Mouse (Mus musculus) T-helper 2 cell (primary cell): ENCODE measurements around the gene Sept9.

Experiments
- in situ Hi-C: fragments of 300-600 bp; cut with MboI, MseI; formaldehyde crosslinking; loops from one replicate; pipeline ENCODE4 v1.15.1; 2025; ENCODE audit warnings: high pct_unique_total_duplicates

Gene Sept9

GRCm38 (mm10) chr11:117221182-117221581, 21.7 kb downstream of the Sept9 start:
- in situ Hi-C loops, result no loop called here

DNA sequence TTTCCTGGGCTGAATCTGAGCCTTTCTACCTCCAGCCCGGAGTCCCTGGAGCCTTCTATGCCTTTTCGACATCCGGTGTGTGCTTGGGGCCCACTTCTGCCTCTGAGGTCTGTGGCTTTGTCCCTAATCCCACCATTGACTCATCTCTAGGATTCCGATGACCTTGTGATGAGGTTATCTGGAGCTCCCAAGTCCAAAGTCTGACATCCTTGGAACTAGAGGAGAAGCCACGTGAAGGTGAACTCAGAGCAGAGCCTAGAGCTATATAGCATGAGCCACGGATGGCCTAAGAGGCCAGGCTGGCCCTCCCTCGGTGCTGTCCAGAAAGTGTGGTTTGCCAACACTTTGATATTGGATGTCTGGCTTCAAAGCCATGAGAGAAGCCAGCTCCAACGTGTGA, 23.4 kb downstream of the Sept9 start:
- in situ Hi-C loops, result no loop called here

- in situ Hi-C loops, result no loop called here
Measured at GRCm38 (mm10) chr11:117224804-117225203, 25.3 kb downstream of the Sept9 start.

GRCm38 (mm10) chr11:117225531-117226213, 26.2 kb downstream of the Sept9 start:
- in situ Hi-C loops, result no loop called here

DNA sequence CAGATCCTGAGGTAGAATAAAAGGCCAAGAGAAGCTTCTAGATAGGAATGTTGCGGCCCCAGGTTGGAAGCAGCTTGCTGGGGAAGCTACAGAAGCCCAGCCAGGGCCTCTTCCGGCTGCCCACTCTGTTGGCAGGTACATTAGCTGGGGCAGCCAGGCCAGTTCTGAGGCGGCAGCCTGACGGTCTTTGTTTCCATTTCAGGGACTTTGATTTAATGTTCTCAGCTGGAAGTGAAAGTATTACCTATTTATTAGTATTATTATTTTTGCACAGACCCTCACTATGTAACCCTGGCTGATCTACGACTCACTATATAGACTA, 26.7 kb downstream of the Sept9 start:
- in situ Hi-C loops, result no loop called here

GRCm38 (mm10) chr11:117228139-117228538, 28.7 kb downstream of the Sept9 start:
- in situ Hi-C loops, result no loop called here

GRCm38 (mm10) chr11:117231551-117231950, 32.1 kb downstream of the Sept9 start:
- in situ Hi-C loops, result loop anchor here (5.0 kb wide), 2 partner anchors 46 to 126 kb away; no protein-coding TSS in a partner anchor

GRCm38 (mm10) chr11:117232032-117232431, 32.6 kb downstream of the Sept9 start:
- in situ Hi-C loops, result loop anchor here (5.0 kb wide), 2 partner anchors 45 to 125 kb away; no protein-coding TSS in a partner anchor

DNA sequence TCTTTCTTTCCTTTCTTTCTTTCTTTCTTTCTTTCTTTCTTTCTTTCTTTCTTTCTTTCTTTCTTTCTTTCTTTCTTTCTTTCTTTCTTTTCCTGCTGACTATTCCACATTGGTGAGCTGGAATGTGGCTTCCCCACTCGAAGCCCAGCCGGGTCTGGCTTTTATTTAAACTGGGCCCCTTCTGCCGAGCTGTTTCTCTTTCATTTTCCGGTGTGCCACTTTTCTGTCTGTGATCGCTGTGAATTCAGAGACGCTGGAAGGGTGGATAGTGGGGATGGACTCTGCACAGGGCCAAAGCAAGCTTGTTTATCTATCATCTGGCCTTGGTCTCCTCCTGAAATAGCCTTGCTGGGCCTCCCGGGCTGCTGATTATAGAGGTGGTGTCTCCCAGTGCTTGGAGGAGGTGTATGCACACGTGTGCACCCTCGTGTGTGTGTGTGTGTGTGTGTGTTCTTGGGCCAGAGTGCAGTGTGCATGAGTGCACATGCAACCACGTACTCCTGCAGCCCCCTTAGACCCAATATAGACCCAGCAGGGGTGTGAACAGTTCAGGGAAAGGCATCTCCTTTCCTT, 33.5 kb downstream of the Sept9 start:
- in situ Hi-C loops, result loop anchor here (5.0 kb wide), 2 partner anchors 44 to 124 kb away; no protein-coding TSS in a partner anchor

GRCm38 (mm10) chr11:117233818-117234217, 34.4 kb downstream of the Sept9 start:
- in situ Hi-C loops, result loop anchor here (5.0 kb wide), 2 partner anchors 43 to 123 kb away; no protein-coding TSS in a partner anchor

GRCm38 (mm10) chr11:117235086-117235897, 35.8 kb downstream of the Sept9 start:
- in situ Hi-C loops, result no loop called here

GRCm38 (mm10) chr11:117235898-117236459, 36.5 kb downstream of the Sept9 start:
- in situ Hi-C loops, result no loop called here

DNA sequence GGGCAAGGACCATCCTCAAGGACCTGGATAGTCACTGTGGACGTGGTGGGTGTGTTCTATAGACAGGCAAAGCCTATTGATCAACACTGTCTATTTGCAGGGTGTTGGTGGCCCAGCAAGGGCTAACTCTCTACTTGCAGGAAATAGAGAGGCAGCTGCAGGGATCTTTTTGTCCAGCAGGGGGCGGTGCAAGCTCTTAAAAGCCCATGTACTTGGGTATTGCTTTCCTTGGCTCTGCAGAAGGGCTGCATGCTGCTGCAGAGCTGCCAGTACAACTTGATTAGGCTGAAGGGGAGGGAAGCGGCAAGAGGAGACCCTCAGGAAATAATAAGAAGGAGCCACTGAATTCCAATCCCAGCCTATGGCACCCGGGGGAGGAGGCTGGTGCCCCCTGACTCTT, 38.7 kb downstream of the Sept9 start:
- in situ Hi-C loops, result no loop called here

DNA sequence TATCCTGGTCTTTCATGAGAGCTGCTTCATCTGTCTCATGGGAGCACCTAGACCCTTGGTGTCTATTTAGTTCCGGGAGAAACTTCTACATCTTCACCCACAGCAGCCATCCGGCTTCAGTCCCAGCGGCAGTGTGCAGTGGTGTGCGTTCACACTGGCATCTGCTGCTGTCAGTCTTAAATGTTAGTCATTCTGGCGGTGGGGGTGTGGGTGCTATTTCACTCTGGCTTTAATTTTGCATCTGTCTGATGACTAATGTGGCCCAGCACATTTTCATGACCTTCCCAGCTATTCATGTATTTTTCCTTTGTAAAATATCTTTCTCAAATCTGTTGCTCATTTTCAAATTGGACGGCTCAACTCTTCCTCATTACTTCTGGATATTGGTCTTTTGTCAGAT, 40.2 kb downstream of the Sept9 start:
- in situ Hi-C loops, result loop anchor here (5.0 kb wide), 1 partner anchor 73 kb away; no protein-coding TSS in a partner anchor

GRCm38 (mm10) chr11:117240322-117240721, 40.9 kb downstream of the Sept9 start:
- in situ Hi-C loops, result loop anchor here (5.0 kb wide), 1 partner anchor 72 kb away; no protein-coding TSS in a partner anchor

DNA sequence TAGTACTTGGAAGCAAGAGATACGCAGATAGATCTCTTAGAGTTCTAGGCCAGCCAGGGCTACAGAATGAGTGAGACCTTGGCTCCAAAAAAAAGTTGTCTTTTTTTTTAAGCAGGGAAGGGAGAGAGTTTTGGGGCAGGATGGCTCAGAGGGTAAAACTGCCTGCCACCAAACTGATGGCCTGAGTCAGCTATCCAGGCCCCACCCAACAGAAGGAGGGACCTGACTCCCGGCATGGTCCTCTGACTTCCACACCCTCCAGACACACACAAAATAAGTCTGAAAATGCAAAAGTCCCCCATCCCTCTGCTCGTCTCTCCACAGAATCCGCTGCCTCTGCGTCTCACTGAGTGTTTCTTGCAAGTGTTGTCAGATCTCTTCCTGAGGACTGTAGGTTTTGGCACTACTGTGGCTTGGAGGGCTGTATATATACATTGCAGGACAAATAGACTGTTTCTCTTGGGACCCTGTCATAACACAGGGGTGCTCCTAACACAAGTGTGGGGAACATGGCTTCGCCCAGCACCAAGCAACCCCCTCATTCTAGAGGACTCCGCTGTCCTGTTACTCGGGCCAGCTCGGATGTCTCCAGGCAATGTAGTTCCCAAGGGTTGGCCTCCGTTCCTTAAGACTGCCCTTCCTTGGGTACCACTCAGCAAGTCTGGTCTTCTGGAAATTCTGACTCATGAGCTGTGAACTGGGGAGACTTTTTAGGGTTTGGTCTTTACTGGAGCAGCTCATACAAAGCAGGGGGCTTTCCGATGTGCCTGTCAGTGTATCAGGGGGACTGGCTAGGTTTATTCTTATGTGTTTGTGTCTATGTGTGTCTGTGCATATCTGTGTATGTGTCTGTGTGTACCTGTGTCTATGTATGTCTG, 41.6 kb downstream of the Sept9 start:
- in situ Hi-C loops, result loop anchor here (5.0 kb wide), 1 partner anchor 71 kb away; no protein-coding TSS in a partner anchor

GRCm38 (mm10) chr11:117242339-117243084, 43.1 kb downstream of the Sept9 start:
- in situ Hi-C loops, result loop anchor here (5.0 kb wide), 1 partner anchor 70 kb away; no protein-coding TSS in a partner anchor

DNA sequence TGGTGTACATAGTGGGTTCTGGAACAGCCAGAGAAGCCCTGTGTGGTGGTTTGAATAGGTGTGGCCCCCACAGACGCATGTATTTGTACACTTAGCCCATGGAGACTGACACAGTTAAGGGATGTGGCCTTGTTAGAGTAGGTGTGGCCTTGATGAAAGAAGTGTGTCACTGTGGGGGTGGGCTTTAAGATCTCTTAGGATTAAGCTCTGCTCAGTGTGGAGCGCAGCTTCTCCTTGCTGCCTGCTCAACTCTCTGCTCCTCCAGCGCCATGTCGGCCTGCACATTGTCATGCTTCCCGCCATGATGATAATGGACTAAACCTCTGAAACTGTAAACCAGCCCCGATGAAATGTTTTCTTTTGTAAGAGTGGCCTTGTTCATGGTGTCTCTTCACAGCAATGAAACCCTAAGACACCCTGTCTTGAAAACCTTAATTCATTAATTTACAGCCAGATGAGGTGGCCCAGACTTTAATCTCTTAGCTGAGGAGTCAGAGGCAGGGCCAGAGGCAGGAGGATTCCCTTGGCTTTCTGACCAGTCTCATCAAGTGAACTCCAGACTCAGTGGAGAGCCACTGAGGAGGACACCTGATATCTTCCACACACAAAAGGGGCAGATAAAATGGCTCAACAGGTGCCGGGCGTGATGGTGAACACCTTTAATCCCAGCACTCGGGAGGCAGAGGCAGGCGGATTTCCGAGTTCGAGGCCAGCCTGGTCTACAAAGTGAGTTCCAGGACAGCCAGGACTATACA, 44.3 kb downstream of the Sept9 start:
- in situ Hi-C loops, result loop anchor here (5.0 kb wide), 1 partner anchor 69 kb away; no protein-coding TSS in a partner anchor

DNA sequence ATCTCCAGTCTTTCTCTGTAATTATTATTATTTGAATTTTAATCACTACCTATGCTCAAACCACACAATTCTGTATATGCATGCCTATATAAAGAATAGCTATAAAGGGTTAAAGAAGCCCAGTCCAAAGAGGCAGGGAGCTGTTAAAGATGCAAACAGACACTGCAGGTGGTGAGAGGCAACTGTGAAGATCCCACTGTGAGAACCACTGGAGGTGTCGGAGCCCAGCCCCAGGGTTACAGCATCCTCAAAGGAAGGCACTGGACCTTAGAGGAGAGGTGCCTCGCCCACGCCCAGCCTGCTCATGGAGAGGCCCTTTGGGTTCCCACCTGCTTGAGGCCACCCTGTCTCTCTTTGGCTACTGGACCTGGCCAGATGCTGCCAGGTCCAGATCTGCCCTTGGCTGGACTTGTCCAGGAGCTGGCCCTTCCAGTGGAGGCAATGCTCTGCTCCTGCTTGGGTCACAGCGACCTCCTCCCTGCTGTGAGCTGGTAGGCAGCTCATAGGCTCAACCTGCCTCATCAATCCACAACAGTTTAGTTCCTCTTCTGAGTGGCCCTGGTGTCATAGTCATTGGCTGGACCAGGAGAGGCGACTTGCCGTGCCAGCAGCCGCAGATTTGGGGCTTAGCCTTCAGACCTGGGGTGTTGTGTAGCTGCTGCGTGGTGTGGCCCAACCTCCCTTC, 45.7 kb downstream of the Sept9 start:
- in situ Hi-C loops, result no loop called here
